Mouse (Mus musculus) spleen, embryonic (tissue): ENCODE results near the gene AC192777.2.
"Not testable (repeated sequence)": the region's sequence is repeated elsewhere in the genome, so short reads cannot be mapped to it uniquely, and the experiment has no call there.

Experiments used
- CTCF ChIA-PET: fragments of 350-600 bp; sonication (Branson Sonifier 250); formaldehyde crosslinking; loops from one replicate; lab custom pipeline; 2022; lab: Charles Lee

Gene AC192777.2

DNA sequence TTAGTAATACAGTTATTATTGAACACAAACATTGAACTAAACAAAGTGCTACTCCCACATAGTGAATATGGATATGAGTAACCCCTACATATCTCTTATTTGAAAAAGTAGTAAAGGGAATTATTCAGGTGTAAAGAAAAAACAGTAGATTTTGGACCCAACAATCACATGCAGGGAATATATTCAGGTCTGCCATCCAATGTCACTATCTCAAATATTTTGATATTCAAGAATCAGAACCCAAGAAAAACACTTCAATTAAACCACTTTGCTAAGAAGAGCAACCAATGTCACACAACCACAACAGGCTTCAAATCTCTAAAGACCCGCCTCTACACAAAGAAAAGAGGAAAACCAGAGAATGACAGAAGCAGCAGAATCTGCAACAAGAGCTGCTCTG, at the start of gene AC192777.2:
Gene AC192777.2, plus strand, starts transcription at position 301 of the 400 bp plus-strand sequence.
- CTCF ChIA-PET: not testable (repeated sequence)

DNA sequence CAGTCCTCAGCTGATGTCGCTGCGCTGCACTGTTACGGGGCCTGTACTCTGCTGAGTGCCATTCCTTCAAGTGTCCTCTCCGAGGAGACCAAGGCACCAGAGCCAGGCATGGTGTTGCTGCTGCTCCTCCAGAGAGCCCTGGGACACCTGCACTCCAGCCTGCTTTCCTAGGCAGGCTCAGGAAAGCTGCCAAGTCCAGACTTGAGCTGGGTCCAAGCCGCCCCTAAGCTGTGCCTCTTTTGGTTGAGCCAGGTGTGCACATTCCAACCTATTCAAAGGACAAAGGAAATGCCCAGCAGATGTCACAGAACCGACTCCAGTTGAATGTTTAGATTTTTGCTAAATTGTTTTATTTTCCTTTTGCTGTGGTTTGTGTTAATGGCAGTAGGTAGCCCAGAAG, 20.9 kb downstream of the AC192777.2 start:
- CTCF ChIA-PET: not testable (repeated sequence)

DNA sequence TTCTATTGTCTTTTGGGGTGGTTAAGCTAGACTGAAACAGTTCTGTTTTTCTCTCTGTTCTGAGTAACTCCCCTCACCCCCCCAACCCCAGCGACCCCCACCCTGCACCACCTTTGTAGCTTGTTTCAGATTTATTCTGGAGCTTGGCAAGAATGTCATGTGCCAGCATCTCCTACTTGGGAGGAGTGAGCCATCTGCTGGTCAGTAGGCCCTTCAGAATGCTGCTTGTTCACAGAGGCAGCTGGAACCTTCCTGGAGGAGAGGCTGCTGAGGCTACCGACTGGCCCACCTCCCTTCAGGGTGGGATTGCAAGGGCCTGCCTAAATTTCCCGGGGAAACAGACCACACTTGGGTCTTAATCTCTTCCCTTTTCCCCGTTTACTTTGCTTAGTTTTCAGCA, 21.6 kb downstream of the AC192777.2 start:
- CTCF ChIA-PET: not testable (repeated sequence)
